Mouse (Mus musculus): ENCODE measurements at regions not wholly inside any gene's neighbourhood (a gene's known extent, or its start where the extent isn't known, plus 50 kb on each side); places are given as distances from the start of the nearest gene placed in this dataset.

GRCm38 (mm10) chr1:61263466-61263865 is 285.7 kb downstream of the Icos start:
- DNase-seq (ENCODE audit: low read depth, low spot score): no peak

GRCm38 (mm10) chr1:61265706-61266127 is 288.0 kb downstream of the Icos start:
- no peak for DNase-seq (ENCODE audit: low read depth, low spot score)

GRCm38 (mm10) chr1:61273843-61274242 is 296.1 kb downstream of the Icos start:
- no peak for DNase-seq (ENCODE audit: low read depth, low spot score)

- no peak for DNase-seq (ENCODE audit: low read depth, low spot score)
These were observed 296.5 kb downstream of the Icos start for GRCm38 (mm10) chr1:61274244-61274643.

GRCm38 (mm10) chr1:61277170-61277710 is 299.5 kb downstream of the Icos start:
- DNase-seq (ENCODE audit: low read depth, low spot score): no peak

- no peak for DNase-seq (ENCODE audit: low read depth, low spot score)
These were observed 310.5 kb downstream of the Icos start for GRCm38 (mm10) chr1:61288185-61288584.

- no peak for DNase-seq (ENCODE audit: low read depth, low spot score)
These were observed 311.2 kb downstream of the Icos start for GRCm38 (mm10) chr1:61288946-61289345.

DNA sequence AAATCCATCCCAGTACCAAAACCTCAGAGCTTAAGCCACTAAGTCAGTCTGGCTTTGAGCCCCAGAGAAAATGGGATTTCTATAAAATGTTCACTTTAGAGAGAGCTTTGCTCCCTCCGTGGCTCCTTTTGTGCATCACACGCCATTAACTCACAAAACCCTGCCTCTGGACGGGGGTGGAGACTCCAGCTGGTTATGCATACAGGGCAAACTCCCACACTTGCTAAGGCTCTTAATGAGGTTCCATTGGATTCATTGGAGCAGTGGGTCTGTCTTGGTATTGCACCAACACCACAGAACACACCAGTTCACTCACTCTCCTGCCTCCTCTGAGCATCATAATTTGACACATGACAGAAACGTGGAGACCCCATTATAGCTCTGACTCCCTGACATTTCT is 311.8 kb downstream of the Icos start:
- no peak for DNase-seq (ENCODE audit: low read depth, low spot score)

DNA sequence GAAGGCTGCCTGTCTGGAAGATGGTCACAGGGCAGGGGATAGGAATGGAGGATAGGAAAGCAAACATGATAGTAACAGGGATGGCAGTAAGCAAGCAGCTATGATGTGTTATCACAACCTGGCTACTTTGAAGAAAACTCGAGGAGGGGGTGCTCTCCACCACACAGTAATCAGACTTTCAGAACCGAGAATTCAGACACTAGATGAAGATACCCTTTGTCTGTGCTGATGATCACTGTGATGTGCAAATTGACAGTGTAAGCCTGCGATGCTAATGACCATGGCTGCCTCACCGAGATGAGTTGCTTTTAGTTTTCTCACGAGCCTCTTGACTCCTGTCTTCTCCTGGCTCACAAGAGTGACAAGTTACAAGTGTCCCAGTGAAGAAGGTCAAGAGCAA is 315.4 kb downstream of the Icos start:
- DNase-seq (ENCODE audit: low read depth, low spot score): no peak

DNA sequence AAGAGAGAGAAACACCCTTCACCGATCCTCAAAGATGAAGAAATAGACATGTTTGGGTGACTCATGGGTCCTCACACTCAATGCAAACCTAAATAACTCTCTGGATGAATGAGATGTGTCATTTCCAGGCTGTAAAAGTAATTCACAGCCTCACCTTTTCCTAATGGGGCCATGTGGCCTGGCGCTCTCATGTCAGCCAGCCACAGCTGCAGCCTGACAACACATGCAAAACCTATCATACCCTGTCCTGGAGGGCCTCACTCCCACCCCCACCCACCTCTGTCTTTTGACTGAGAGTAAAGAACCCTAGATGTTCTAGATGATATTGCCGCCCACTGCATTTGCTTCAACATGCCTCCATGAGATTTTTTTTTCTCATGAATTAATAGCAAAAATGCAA is 317.5 kb downstream of the Icos start:
- DNase-seq (ENCODE audit: low read depth, low spot score): no peak

DNA sequence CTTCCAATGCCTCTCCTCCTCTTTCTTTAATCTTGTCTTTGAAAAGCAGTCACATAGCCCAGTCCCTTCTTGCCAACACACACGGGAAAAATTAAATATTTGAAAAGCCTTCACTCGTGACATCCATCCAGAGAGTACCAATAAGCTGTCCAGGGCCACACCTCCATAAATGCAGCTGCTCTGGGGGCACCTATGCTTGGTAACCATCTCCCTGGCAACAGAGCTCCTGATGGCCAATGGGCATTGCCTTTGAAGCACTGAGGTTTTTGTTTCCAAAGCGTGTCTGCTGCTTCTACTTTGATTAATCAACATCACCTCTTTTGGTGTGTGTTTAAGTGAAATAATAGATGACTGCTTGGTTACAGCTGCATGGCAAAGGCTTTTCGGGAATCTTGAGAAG is 319.1 kb downstream of the Icos start:
- no peak for DNase-seq (ENCODE audit: low read depth, low spot score)

- no peak for DNase-seq (ENCODE audit: low read depth, low spot score)
These were observed 319.6 kb downstream of the Icos start for GRCm38 (mm10) chr1:61297361-61297760.

DNA sequence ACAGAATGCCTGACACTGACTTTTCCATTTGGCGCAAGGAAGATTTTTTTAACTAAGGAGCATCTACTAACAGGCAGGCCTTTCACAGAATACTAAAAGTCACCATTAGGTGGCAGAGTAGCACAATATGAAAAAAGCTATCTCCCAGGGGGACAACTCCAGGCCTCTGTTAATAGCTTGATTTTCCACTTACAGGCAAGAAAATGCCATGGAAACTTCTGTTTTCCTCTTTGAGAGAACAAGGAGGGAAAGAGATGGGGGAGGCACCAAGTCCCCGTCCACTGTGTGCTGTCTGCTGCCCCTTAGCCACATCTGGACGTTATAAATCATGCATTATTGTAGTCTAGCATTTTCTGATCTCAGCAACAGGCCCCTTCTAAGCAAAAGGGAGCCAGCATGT is 320.3 kb downstream of the Icos start:
- DNase-seq (ENCODE audit: low read depth, low spot score): no peak

DNA sequence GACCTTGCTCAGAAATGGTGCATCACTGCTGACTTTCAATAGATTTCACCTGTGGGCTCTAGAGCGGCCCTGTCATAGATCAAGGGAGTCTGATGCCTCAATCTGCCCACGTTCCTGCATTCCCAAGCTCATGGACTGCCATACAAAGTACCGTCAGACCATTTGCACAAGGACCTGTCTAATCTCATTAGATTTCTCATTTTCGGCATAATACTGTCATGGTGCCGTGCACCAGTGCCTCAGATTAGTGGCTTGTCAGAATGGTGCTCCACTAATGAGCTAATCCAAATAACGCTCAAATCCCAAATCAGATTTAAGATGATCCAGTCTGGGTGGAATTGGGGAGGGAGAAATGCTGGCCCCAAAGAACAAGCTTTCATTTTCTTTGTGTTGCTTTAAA is 321.1 kb downstream of the Icos start:
- DNase-seq (ENCODE audit: low read depth, low spot score): no peak

GRCm38 (mm10) chr1:61300491-61300890 is 322.8 kb downstream of the Icos start:
- DNase-seq (ENCODE audit: low read depth, low spot score): no peak

GRCm38 (mm10) chr1:61301041-61302030 is 323.6 kb downstream of the Icos start:
- DNase-seq (ENCODE audit: low read depth, low spot score): no peak

GRCm38 (mm10) chr1:61302570-61303071 is 324.9 kb downstream of the Icos start:
- DNase-seq (ENCODE audit: low read depth, low spot score): no peak

DNA sequence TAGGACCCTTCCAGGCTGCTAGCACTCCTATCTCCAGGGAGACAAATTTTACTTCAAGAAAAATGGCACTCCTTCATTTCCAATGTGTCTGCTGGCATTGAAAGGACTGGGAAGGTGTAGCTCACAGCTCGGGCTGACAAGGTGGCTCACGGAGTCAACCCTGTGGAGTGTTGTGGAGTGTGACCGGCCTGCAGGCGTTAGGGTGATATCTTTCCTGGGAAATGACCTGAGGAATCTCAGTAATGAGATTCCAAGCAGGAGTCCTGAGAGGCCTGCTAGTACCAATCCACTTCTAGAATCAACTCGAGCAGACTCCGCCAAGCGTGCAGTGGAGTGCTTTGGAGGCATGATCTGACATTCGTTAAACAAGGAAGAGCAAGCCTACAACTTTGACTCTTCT is 328.6 kb downstream of the Icos start:
- no peak for DNase-seq (ENCODE audit: low read depth, low spot score)

DNA sequence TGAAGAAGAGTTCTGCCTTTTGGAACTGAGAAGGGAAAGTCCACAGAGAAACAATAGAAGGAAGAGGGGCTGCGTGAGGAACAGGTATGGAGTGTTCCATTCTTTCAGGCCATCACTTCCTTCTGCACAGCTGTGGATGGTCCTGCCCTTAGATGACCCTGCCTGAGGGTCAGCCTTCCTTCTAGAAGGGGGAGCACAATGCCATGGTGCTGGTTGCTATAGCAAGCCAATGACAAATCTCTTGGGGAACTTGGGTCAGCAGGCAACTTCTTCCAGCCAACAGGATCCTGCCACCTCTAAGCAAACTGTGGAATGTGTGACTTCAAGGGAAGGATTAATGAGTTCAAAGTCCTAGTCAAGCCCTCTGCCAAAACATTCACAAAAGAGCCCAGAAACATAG is 329.1 kb upstream of the Pard3b start:
- DNase-seq (ENCODE audit: low read depth, low spot score): no peak

- no peak for DNase-seq (ENCODE audit: low read depth, low spot score)
These were observed 328.4 kb upstream of the Pard3b start for GRCm38 (mm10) chr1:61310063-61310760.

DNA sequence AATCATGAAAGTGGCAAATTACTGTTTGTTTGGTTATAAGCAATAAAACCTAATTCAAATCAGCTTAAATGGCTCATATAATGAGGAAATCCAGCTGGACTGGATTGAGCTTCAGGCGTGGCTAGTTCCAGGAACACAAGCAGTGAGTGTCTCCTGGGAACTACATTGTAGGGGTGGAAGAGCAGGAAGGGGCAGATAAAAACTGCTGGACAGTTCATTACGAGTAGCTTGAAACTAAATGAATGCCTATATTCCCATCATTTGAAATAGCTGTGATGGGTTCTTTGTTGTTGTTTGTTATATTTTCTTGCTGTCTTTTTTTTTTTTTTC is 327.9 kb upstream of the Pard3b start:
- no peak for DNase-seq (ENCODE audit: low read depth, low spot score)

DNA sequence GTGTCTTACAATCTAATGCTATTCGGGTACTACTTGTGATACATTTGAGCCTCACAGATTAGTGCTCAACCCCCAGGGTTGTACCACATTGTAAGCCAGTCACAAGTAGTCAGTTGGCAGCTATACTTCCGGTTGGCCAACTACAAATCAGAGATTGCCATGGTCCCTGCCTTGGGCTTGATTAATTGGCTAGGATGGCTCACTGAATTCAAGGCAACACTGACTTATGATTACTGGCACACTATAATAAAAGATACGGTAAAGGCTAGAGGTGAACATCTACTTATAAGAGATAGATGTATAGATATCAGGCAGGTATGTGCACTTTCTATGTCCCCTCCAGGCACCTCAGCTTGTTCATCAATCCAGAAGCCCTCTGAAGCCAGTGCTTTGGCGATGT is 325.4 kb upstream of the Pard3b start:
- no peak for DNase-seq (ENCODE audit: low read depth, low spot score)

All from c-Kit-negative CD71-positive TER-119-positive erythroid progenitor cells, embryonic 14.5 days (primary cell).